Mouse (Mus musculus): Measurements from ENCODE around the gene Rps26. TPM values are rescaled to one million over a fixed set of nuclear protein-coding genes. Genes with fewer than 3 reads are reported as not detected.

Rps26 gene
- total RNA-seq, 2 experiments from 2014 or later: 577 to 1,237 TPM

Other genes with a start within 250 kb of the Rps26 start
- gene Ankrd52, start 249.6 kb downstream of the Rps26 start, total RNA-seq (2015): 35.2 and 37.0 TPM in 2 replicates
- 9.3 and 13.7 TPM in 2 replicates for gene Ankrd52, start 249.6 kb downstream of the Rps26 start, total RNA-seq (2017)
- gene Slc39a5, start 225.5 kb downstream of the Rps26 start, total RNA-seq (2015): not detected in 2 replicates
- gene Slc39a5, start 225.5 kb downstream of the Rps26 start, total RNA-seq (2017): not detected in 2 replicates
- gene Nabp2, start 215.3 kb downstream of the Rps26 start, total RNA-seq (2015): 76.8 and 79.3 TPM in 2 replicates
- 54.3 and 59.1 TPM in 2 replicates for gene Nabp2, start 215.3 kb downstream of the Rps26 start, total RNA-seq (2017)
- gene Rnf41, start 215.1 kb downstream of the Rps26 start, total RNA-seq (2015): 16.4 and 17.6 TPM in 2 replicates
- gene Rnf41, start 215.1 kb downstream of the Rps26 start, total RNA-seq (2017): 24.6 and 26.1 TPM in 2 replicates
- 73.1 and 82.3 TPM in 2 replicates for gene Smarcc2, start 167.5 kb downstream of the Rps26 start, total RNA-seq (2015)
- 63.1 and 78.4 TPM in 2 replicates for gene Smarcc2, start 167.5 kb downstream of the Rps26 start, total RNA-seq (2017)
- 1,624 and 1,690 TPM in 2 replicates for gene Myl6, start 132.6 kb downstream of the Rps26 start, total RNA-seq (2015)
- 1,921 and 2,467 TPM in 2 replicates for gene Myl6, start 132.6 kb downstream of the Rps26 start, total RNA-seq (2017)
- 3.4 and 5.8 TPM in 2 replicates for gene Myl6b, start 128.1 kb downstream of the Rps26 start, total RNA-seq (2015)
- 0.99 and 2.0 TPM in 2 replicates for gene Myl6b, start 128.1 kb downstream of the Rps26 start, total RNA-seq (2017)
- 125 and 127 TPM in 2 replicates for gene Esyt1, start 100.9 kb downstream of the Rps26 start, total RNA-seq (2015)
- gene Esyt1, start 100.9 kb downstream of the Rps26 start, total RNA-seq (2017): 266 and 267 TPM in 2 replicates
- 6.0 and 8.1 TPM in 2 replicates for gene Zc3h10, start 79.0 kb downstream of the Rps26 start, total RNA-seq (2015)
- gene Zc3h10, start 79.0 kb downstream of the Rps26 start, total RNA-seq (2017): 12.9 and 14.5 TPM in 2 replicates
- 2,152 and 2,213 TPM in 2 replicates for gene Rpl41, start 77.4 kb downstream of the Rps26 start, total RNA-seq (2015)
- 1,919 and 2,042 TPM in 2 replicates for gene Rpl41, start 77.4 kb downstream of the Rps26 start, total RNA-seq (2017)
- 116 TPM in 2 replicates for gene Pa2g4, start 60.8 kb downstream of the Rps26 start, total RNA-seq (2015)
- 90.4 and 95.0 TPM in 2 replicates for gene Pa2g4, start 60.8 kb downstream of the Rps26 start, total RNA-seq (2017)
- gene Erbb3, start 37.1 kb downstream of the Rps26 start, total RNA-seq (2015): 2.5 and 2.8 TPM in 2 replicates
- gene Erbb3, start 37.1 kb downstream of the Rps26 start, total RNA-seq (2017): 1.5 and 2.1 TPM in 2 replicates
- gene Ikzf4, start 19.2 kb upstream of the Rps26 start, total RNA-seq (2015): 0.14 TPM in 1 of 2 replicates, not detected in the other
- not detected in 2 replicates for gene Ikzf4, start 19.2 kb upstream of the Rps26 start, total RNA-seq (2017)
- 1.4 and 1.5 TPM in 2 replicates for gene Suox, start 47.3 kb upstream of the Rps26 start, total RNA-seq (2015)
- gene Suox, start 47.3 kb upstream of the Rps26 start, total RNA-seq (2017): 3.9 and 4.7 TPM in 2 replicates
- gene Rab5b, start 69.5 kb upstream of the Rps26 start, total RNA-seq (2015): 62.8 and 64.7 TPM in 2 replicates
- gene Rab5b, start 69.5 kb upstream of the Rps26 start, total RNA-seq (2017): 77.1 and 84.0 TPM in 2 replicates
- gene Pmel, start 77.4 kb upstream of the Rps26 start, total RNA-seq (2015): 0.16 and 0.57 TPM in 2 replicates
- gene Pmel, start 77.4 kb upstream of the Rps26 start, total RNA-seq (2017): 0.07 and 0.73 TPM in 2 replicates
- gene Cdk2, start 78.3 kb upstream of the Rps26 start, total RNA-seq (2015): 85.3 and 89.5 TPM in 2 replicates
- 63.4 and 70.7 TPM in 2 replicates for gene Cdk2, start 78.3 kb upstream of the Rps26 start, total RNA-seq (2017)
- 35.0 and 37.6 TPM in 2 replicates for gene Dgka, start 118.1 kb upstream of the Rps26 start, total RNA-seq (2015)
- gene Dgka, start 118.1 kb upstream of the Rps26 start, total RNA-seq (2017): 31.5 and 32.6 TPM in 2 replicates
- 22.0 and 25.0 TPM in 2 replicates for gene Pym1, start 121.1 kb upstream of the Rps26 start, total RNA-seq (2015)
- 37.1 and 43.4 TPM in 2 replicates for gene Pym1, start 121.1 kb upstream of the Rps26 start, total RNA-seq (2017)
- gene Mmp19, start 164.2 kb upstream of the Rps26 start, total RNA-seq (2015): 4.4 and 4.5 TPM in 2 replicates
- gene Mmp19, start 164.2 kb upstream of the Rps26 start, total RNA-seq (2017): 10.9 and 12.7 TPM in 2 replicates
- gene Dnajc14, start 177.3 kb upstream of the Rps26 start, total RNA-seq (2015): 29.1 and 35.9 TPM in 2 replicates
- 58.3 and 61.3 TPM in 2 replicates for gene Dnajc14, start 177.3 kb upstream of the Rps26 start, total RNA-seq (2017)
- 4.5 and 6.5 TPM in 2 replicates for gene Tmem198b, start 177.6 kb upstream of the Rps26 start, total RNA-seq (2015)
- gene Tmem198b, start 177.6 kb upstream of the Rps26 start, total RNA-seq (2017): 3.9 and 4.0 TPM in 2 replicates
- gene Sarnp, start 190.6 kb upstream of the Rps26 start, total RNA-seq (2015): 173 and 182 TPM in 2 replicates
- 209 and 234 TPM in 2 replicates for gene Sarnp, start 190.6 kb upstream of the Rps26 start, total RNA-seq (2017)
- 49.5 and 65.2 TPM in 2 replicates for gene Ormdl2, start 194.9 kb upstream of the Rps26 start, total RNA-seq (2015)
- 67.1 and 72.3 TPM in 2 replicates for gene Ormdl2, start 194.9 kb upstream of the Rps26 start, total RNA-seq (2017)

Data from megakaryocyte, adult 5-6 weeks (primary cell).